Mouse (Mus musculus) spleen, postnatal 10 days (tissue): ENCODE data around the gene Nfasc.

Experiments used
- DNase-seq, 2 experiments: peaks; one replicate each; pipeline ENCODE4 v3.0.0; 2021 to 2022; ENCODE audit warnings: low spot score in 2 of 2

Gene Nfasc

DNA sequence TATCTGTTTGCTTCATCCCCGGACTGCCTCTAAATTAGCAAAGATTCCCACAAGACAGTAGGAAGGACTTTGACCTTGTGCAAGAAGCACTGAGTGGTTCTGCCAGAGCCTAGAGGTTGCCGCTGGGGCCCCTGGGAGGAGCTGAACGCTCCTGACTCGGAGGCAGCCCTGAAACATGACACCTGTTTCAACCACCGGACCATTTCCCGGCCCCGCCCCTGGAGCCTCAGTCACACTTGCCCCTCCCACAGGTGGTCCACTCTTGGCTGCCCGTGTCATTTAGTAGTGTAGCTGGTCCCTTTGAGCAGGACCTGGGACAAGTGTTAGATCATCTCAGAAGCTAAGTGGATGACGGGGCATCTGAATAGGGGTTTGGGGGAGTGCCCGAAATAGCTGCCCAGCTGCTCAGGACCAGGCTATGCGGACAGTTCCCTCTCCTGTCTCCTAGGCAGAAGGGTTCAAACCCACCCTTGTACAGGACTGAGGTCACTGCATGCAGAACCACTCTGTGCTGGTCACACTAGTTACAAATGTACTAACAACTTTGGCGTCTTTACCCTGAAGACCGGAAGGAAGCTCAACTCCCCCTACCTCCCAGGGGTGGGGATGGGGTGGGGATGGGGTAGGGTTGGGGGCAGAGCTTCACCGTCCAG is 200.3 kb downstream of the Nfasc start:
- peak in 1 of 2 experiments; percentile 44 for DNase-seq

DNA sequence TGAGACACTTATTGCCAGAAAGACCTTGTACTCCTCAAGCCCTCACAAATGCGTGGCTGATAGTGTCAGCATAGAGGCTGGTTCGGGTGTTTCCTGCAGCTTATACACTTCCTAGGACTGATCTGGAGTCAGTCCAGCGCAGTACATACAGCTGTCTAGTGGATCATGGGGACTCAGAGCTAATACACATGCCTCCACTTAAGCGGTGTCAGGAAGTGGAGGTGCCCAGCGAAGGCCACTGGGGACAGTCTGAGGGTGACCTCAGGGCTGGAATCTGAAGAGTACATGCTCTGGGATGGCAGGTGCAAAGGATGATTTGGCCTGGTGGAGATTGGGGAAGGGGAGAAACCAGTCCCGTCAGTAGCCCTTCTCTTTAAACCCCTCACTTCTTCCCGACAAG is 200.9 kb downstream of the Nfasc start:
- DNase-seq = no peak

DNA sequence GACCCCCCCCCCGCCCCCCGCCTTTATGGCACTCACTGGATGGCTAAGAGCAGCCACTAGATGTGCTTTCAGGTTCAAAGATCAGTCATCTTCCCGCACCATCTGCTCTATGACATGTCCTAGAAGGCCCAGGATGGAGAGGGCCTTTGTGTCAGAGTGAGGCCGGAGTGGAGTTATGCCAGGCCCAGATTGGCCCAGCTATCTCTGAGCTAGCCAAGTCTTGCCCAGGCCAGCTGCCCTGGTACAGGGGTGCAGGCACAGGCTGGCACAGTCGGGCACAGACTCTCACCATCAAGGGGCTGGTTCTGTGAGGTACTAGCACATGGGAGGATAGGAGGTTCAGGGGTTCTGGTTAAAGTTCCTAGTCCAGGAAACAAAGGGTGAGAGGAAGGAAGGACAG is 203.9 kb downstream of the Nfasc start:
- no peak for DNase-seq

DNA sequence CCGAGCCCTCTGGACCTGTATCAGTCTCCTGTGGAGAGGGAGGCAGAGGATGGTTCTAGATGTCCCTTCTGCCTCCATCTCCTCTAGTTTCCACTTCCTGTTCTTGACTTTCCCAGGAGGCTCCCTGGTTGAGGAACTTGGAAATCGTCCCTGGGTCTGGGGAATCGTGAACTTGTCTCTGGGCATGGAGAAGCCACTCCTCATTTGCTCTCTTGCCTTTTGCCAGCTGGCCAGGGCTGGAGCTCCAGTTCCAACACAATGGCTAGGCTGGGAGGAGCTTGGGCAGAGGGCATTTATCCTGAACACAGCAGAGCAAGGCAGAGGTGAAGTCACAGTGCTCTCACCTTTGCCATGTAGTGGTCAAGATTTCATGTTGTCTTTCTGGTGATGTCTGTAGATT is 205.2 kb downstream of the Nfasc start:
- DNase-seq = no peak

DNA sequence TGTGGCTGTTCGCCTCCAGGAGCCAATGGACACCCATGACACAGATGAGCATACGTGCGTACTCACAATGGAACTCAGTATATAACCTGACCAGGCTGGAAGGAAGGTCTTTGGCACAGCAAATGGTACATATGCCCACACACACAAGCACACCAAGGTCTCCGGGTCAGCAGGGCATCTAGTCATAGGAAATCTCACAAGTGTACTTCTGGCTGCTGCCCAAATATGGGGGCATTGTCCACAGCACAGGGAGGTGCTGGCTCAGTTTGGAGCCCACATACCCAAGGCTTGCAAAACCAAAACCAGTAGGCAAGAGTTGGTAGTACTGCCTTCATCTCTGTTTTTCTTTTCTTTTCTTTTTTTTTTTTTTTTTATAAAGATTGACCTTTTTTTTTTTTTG is 206.1 kb downstream of the Nfasc start:
- DNase-seq = no peak

DNA sequence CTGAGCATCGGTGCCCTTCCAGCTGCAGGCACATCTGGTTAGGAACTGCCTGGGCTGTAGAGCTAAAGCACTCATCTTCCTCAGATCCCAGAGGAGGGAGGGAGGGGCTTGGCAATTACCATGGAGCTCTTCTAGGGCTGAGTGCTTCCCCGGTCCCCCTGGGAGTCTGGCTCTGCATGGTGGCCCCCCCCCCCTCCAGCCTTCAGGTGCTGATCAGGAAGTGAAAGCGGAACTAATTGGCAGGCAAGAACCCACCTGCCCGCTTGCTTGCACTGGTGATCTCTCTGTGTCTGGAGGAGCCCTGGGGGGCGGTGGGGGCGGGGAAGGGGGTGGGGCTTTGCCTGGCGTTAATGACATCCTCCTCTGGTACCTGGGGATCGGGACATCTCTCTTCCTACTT is 207.8 kb downstream of the Nfasc start:
- peak in 1 of 2 experiments; percentile 59 for DNase-seq

DNA sequence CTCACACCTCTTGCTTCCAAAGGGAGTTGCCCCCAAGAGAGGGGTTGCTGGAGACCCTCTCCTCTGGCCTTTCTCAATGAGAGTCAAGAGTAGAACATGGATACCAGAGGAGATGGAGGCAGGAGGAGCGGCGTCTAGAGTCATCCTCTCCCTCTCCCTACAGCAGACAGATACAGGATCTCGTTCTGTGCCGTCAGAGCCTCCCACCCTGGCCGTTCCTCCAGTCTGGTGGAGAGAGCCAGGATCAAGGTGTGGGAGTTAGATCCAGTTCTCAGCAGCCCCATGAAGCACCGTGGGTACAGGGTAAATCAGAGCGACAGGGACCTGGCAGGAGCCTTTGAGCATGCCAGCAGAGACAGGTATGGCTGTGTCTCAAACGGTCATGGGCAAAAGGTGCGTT is 209.1 kb downstream of the Nfasc start:
- no peak for DNase-seq

DNA sequence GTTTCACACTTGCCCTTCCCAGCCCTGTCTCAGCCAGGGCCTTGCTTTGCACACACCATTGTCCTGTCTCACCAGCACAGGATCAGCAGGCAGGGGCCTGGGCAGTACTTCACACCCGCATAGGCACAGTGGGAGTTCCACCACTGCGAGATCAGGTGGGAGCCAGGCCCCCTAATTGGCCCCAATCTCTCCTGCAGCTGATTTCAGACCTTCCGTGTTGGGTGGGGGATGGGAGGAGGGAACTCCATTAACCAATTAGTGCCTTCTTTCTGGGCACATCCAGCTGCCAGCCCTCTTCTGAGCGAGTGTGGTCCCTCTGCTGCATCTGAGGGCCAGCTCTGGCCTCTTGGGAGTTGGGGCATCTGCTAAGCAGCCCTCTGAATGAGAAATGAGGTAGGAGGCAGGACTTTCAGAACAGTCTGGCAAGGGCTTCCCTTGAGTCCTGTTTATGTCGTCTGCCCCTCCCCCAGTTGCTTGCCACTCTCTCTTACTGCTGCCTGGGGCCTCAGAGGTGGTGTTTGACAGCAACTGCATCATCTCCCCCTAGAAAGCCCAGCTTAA is 210.9 kb downstream of the Nfasc start:
- peak in 1 of 2 experiments; percentile 56 for DNase-seq

DNA sequence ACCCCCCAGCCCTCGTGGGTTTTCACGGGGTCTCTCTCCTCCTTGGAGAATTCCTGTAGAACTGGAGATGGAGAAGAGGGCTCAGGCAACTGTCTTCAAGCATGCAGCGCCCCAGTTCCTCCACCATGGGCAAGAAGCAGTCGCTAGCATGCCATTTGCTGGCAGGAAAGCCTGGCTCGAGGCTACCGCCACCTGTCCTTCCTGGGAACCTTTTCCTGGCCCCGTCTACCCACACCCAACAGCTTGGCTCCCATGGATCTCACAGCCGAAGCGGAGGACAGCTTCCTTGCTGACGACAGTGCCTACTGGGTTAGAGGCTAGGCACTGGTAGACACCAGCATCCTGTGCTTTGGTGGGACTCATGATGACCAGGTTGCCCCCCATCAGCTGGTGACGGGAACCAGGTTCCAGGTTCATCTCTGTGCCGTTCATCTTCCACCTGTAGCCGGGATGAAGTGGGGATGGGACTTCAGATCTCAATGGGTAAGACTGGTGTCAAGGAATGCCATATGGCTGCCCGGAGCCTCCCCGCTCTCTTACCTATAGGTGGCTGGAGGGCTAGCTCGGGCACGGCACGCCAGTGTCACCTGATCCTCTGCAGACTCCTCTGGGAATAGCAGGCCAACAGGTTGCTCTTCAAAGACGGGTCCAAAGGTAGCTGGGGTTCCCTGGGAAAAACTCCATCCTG is 212.8 kb downstream of the Nfasc start:
- no peak for DNase-seq

DNA sequence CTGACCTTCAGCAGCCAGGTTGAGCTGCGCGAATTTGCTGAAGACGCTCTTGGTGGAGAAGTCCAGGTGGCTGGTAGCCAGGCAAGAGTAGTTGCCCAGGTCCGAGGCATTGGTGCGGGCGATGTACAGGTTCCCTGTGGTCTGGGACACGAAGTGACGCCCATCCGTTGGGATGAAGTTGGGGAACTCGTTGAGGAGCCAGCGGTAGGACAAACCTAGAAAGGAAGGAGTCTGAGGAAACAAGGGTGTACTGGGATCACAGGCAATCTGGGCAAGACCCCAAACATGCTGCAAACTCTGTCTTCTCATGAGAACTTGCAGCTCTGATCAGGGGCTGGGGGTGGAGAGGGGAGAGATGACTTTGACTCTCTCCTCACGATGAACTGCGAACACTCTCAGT is 213.5 kb downstream of the Nfasc start:
- DNase-seq = no peak

DNA sequence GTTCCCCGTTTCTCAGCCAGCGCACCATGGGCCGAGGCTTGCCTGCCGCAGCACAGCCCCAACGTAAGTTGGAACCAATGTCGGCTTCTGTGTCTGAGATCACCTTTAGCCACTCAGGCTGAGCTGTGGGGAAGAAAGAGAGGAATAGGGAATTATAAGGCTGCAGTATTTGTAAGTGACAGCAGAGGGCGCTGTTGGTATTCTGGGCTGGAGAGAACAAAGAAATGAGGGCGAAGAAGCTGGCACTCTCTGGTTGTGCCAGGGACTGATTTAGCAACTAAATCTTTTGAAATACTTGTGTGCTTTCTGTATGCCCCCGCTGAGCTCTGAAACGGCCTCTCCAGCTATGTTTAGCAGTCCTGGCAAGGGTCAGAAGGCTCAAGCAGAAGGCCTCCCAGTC is 215.8 kb downstream of the Nfasc start:
- DNase-seq = peak; percentile 58 to 69

DNA sequence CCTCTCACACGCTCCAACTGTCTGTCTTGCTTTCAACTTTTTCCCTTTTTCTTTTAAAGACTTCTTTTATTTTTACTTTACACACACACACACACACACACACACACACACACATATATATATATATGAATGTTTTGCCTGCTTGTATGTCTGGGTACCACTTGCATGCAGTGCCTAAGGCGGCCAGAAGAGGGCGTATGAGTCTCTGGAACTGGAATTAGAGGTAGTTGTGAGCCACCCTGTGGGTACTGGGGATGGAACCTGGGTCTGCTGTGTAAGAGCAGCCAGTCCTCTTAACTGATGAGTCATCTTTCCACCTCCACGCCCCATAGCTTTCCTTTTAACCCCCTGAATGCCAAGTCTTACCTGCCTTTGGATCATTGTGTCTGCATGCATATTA is 217.7 kb downstream of the Nfasc start:
- peak; percentile 35 to 68 for DNase-seq

DNA sequence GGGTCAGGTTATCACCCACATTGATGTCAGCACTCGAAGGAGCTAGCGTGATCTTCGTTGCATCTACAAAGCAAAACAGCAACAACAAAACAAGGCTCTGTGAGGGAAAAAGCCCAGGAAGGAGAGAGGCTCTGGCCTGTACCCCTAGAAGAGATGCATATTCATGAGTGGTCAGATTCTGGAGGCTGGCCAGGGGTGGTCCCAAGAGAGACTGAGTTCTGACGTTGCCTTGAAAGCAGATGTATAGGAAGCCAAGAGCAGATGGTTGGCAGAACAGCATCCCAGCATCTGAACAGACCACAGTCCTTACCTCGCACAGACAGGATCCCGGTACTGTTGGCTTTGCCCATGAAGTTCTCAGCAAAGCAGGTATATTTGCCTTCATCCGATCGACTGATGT is 218.5 kb downstream of the Nfasc start:
- no peak for DNase-seq

DNA sequence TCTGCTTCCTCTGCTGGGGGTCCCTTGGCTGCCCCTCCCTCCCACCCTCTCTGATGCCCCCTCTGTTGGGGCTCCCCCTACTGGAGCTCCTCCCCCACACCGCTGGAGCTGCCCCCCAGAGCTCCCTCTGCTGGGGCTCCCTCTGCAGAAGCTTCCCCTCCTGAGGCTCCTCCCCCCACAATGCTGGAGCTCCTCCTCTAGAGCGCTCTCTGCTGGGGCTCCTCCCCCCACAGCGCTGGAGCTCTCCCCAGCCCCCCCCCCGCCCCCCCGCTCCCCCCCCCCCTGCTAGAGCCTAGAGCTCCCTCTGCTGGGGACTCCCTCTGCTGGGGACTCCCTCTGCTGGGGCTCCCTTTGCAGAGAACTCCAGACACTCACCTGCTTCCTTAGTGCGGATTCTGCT is 220.8 kb downstream of the Nfasc start:
- DNase-seq = peak in 1 of 2 experiments; percentile 75

DNA sequence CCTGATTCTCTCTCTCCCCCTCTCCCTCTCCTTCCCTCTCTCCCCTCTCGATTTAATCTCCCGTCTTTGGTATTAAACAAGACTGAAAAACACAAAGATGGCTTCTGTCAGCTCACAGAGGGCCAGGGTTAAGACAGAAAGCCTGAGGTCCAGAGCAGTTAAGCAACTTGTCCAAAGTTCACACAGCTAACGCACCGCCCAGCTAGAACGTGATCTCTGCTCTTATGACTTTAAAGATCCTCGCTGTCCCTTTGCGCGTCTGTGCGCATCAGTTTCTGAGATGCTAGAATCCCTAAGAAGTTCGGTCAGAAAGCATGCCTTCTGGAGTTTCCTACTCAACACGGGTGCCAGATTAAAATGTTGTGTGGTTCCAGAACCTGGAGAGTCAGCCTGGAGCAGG is 221.9 kb downstream of the Nfasc start:
- no peak for DNase-seq

DNA sequence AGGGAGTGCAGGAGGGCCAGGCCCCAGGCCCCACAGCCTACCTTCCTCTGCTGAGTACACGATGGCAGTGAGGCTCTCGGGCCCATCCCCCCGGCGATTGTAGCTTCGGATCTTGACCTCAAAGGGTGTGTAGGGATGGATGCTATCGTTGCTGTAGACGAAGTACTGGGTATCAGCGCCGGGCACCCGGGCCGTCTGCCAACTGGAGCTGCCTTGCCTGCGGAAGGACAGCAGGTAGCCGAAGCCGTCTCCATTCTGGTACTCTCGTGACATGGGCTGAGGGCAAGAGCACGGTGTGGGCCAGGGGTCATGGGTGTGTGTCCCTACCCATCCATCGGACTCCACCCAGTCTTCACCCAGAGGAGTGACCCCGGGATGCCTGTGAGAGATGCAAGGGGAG is 223.0 kb downstream of the Nfasc start:
- DNase-seq = no peak

DNA sequence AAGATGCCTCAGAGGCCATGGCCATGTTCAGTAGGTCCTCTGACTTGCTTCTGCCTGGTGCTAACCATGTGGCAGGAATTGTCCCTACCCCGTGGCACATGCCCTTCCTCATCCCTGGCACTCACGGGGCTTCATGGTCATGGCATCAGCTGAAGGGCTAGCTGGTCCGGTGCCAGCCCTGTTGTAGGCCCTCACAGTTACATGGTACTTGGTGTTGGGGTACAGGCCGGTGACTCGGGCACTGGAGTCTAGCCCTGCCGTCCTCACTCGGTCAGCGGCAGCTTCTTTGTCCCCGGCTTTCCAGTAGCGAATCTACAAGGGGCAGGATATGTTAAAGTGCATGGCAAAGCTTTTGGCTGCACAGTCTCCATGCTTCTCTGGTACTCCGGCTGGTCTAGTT is 224.8 kb downstream of the Nfasc start:
- no peak for DNase-seq

DNA sequence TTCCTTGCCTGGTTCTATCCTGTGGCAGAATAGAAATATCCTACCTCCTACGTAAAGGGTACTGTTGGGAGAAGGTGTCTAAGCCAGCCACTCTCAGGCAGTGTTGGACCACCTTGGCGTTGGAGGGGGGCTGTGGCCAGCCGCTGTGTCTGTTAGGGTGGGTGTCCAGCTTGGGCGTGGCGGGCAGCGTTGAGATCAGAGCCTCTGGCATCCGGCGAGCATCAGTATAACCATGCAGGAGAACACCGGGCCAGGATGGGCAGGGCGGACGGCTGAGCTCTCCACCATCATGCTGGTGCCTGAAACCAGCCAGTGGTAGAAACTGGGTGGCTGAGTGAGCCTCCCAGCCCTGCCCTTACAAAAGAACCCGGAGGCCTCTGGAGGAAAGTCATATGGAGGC is 226.3 kb downstream of the Nfasc start:
- DNase-seq = no peak
